Mouse (Mus musculus) liver, postnatal 0 days (tissue): ENCODE results near the gene Foxp2.

Experiments
- CTCF ChIP-seq: sonication (generic); IDR thresholded peaks from 2 replicates; pipeline ENCODE4 v1.5.1; 2016; ENCODE audit warnings: antibody characterized with exemption, low read depth
- EP300 ChIP-seq: IDR thresholded peaks from 2 replicates; pipeline ENCODE4 v1.6.1; 2016; ENCODE audit warnings: antibody characterized with exemption, low read depth, mild to moderate bottlenecking

- TF ChIP-seq CTCF (no peak), EP300 (no peak)
These were observed 219.8 kb downstream of the Foxp2 start for GRCm38 (mm10) chr6:15120916-15121315.
